Mouse (Mus musculus) E14TG2a.4 (cell line): ENCODE data around the gene Gm10142.

Experiments used
- CTCF ChIP-seq: conservative IDR thresholded peaks from 2 replicates; pipeline ENCODE4 v1.5.1; 2014; ENCODE audit warnings: low read length
- POU5F1 ChIP-seq: IDR thresholded peaks from 2 replicates; pipeline ENCODE4 v1.6.1; 2014; ENCODE audit warnings: low read length, borderline replicate concordance

- TF ChIP-seq CTCF, result no peak
- TF ChIP-seq POU5F1, result no peak
Observed at GRCm38 (mm10) chr10:77685895-77686664, 29.5 kb upstream of the Gm10142 start, which contains the start of gene Tspear.
